Mouse (Mus musculus) liver, embryonic 14.5 days (tissue): ENCODE measurements around the gene Olr1. TPM values are rescaled to one million over a fixed set of nuclear protein-coding genes. Genes with fewer than 3 reads are reported as not detected.

Experiments used
- ATAC-seq: fragments of 200-750 bp; cut with Nextera tagmentation; 2 replicates; pipeline ENCODE4 v1.8.0; 2017; ENCODE audit warnings: moderate number of reproducible peaks, mild to moderate bottlenecking, moderate library complexity; ENCODE audit not compliant: insufficient read depth
- DNase-seq, 3 experiments: peaks; one replicate each; pipeline ENCODE4 v3.0.0-alpha.2; 2012 to 2013; ENCODE audit warnings: low read depth in 3 of 3, low spot score in 3 of 3
- H3K27ac ChIP-seq: fragments of 300-500 bp; sonication (generic); 2 replicates; pipeline ENCODE4 v1.5.1; 2014; ENCODE audit warnings: moderate library complexity, mild to moderate bottlenecking, control low read depth, inconsistent platforms
- H3K27me3 ChIP-seq: fragments of 300-500 bp; sonication (generic); 2 replicates; pipeline ENCODE4 v1.6.1; 2014; ENCODE audit warnings: mild to moderate bottlenecking, low read length, moderate library complexity; ENCODE audit not compliant: control insufficient read depth, insufficient read depth
- H3K36me3 ChIP-seq: fragments of 300-500 bp; sonication (generic); replicated peaks from 2 replicates; pipeline ENCODE4 v1.6.1; 2014; ENCODE audit warnings: low read depth; ENCODE audit not compliant: control insufficient read depth, insufficient read depth
- H3K4me1 ChIP-seq, 2 experiments: fragments of 200-500 bp in 1 of 2; fragments of 300-500 bp in 1 of 2; sonication (generic) in 1 of 2; replicated peaks; 2 replicates each; pipeline ENCODE4 v1.6.1; 2012 to 2014; ENCODE audit warnings: antibody characterized with exemption in 1 of 2, inconsistent platforms in 1 of 2, low read length in 1 of 2; ENCODE audit not compliant: control insufficient read depth in 2 of 2, insufficient read depth in 2 of 2
- H3K4me2 ChIP-seq: fragments of 300-500 bp; sonication (generic); 2 replicates; pipeline ENCODE4 v1.6.1; 2014; ENCODE audit warnings: low read depth, mild to moderate bottlenecking, control low read depth, moderate library complexity
- H3K4me3 ChIP-seq, 2 experiments: fragments of 200-500 bp in 1 of 2; fragments of 300-500 bp in 1 of 2; sonication (generic) in 1 of 2; 2 replicates each; pipeline ENCODE4 v1.5.1; 2012 to 2014; ENCODE audit warnings: low read depth in 2 of 2, low read length in 2 of 2, mild to moderate bottlenecking in 2 of 2, control low read depth in 1 of 2, inconsistent platforms in 1 of 2, moderate library complexity in 1 of 2; ENCODE audit not compliant: insufficient read depth in 1 of 2
- H3K9ac ChIP-seq: fragments of 300-500 bp; sonication (generic); replicated peaks from 2 replicates; pipeline ENCODE4 v1.6.1; 2014; ENCODE audit warnings: mild to moderate bottlenecking, control low read depth, moderate library complexity
- H3K9me3 ChIP-seq: fragments of 300-500 bp; sonication (generic); 2 replicates; pipeline ENCODE4 v1.6.1; 2016; ENCODE audit warnings: low read length, mixed read lengths; ENCODE audit not compliant: control insufficient read depth
- CTCF ChIP-seq: IDR thresholded peaks from 2 replicates; pipeline ENCODE4 v1.5.1; 2016; ENCODE audit warnings: antibody characterized with exemption, low read depth, control low read depth
- EP300 ChIP-seq: IDR thresholded peaks from 2 replicates; pipeline ENCODE4 v1.6.1; 2016; ENCODE audit warnings: antibody characterized with exemption, low read depth
- WGBS: fragments of 180-500 bp; shearing (Covaris S2); extraction: QIAGEN DNeasy Blood & Tissue Kit; methylation state at CpG from one replicate; pipeline ENCODE4 v1.1.7; 2014; ENCODE audit not compliant: insufficient replicate concordance; 5-methylcytosine and 5-hydroxymethylcytosine counted together
- polyA plus RNA-seq, 2 experiments: library from polyadenylated mRNA; depleted of rRNA in 1 of 2; stranded (reverse) in 1 of 2; unstranded in 1 of 2; fragments of >200 nt; fragmentation: Nextera tagmentation in 1 of 2; extraction: Ambion mirVana in 1 of 2; gene quantifications; 2 replicates each; pipeline versions ENCODE4 v1.2.1 to v1.2.3; 2012 to 2014

Olr1 gene
- polyA plus RNA-seq, 2 experiments: 0.81 to 0.83 TPM

DNA sequence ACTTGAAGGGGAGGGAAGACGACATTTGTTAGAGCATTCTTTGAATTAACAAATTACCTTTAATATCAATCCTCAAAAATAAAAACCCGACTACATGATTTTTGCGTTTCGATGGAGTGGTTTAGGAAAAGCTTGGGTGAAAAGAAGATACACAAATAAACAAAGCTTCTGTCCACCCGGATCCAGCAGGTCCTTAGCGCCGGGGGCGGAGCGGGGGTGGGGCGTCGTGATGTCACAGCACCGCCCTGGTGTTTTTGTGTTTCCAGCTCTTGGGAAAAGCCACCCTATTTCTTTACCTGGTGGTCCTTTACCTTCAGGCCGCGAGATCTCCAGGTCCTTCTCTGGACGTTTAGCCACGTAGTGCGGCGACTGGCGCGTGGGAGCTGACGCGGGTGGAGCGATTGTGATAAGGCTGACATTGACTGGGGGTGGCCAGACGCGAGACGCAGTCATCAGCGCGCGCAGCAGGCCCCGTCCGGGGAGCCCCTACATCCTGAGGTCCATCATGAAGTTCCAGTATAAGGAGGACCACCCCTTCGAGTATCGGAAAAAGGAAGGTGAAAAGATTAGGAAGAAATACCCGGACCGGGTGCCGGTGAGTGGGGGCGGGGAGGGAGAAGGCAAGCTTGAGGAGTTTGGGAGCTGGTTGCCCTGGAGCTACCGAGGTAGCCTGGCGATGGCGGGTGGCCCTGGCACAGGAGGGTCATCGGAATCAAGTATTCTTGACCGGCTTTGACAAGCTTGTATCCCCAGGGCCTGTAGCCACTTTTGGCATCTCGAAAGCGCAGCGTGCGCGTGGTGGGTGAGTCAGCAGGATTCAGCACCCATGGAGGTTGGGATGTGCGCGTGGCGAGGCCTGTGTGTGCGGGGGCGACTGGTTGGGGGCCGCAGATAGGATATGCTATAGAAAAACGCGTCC, 26.2 kb upstream of the Olr1 start, which contains the start of gene Gabarapl1:
Gene Gabarapl1, plus strand, starts transcription at position 219 of the 919 bp plus-strand sequence.
- Histone ChIP-seq H3K9ac (peak within 1 kb of the TSS; percentile 91), H3K9me3 (no peaks in the 10 kb centered on the region), H3K4me3 (peak within 1 kb of the TSS; percentile 66 to 89), H3K4me2 (peak within 1 kb of the TSS; percentile 80), H3K27ac (peak within 1 kb of the TSS; percentile 56), H3K4me1 (peaks cover 9 to 21% of the 10 kb centered on the region in 2 experiments), H3K27me3 (no peaks in the 10 kb centered on the region), H3K36me3 (peaks cover 3% of the 10 kb centered on the region)
- ATAC-seq: peak; percentile 84
- WGBS: under 1% methylated on average over 55 of the region's 55 CpGs
- peak; percentile 54 to 70 (median 57) for DNase-seq
- TF ChIP-seq EP300: no peak
- no peak for TF ChIP-seq CTCF

DNA sequence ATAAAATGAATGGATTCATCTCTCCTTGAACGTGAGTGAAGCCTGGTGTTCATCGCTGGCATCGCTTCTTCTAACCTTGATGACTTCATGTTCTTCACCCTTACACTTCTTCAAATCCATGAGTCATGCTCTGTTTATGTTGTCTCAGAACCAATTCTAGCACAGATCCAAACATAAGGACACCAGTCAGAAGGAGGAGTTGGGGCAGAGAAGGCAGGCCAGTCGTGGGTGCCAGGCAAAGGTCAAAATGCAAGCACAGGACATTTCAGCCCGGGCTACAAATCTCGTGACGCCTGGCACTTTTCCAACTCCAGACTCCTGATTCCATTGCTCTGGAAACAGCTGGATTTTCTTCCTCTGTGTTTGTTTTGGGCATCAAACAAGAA, 25.6 kb upstream of the Olr1 start:
- H3K27me3 ChIP-seq: no peaks in the 10 kb centered on the region
- no peak for TF ChIP-seq CTCF
- peak overlapping the region; percentile 80 for H3K4me2 ChIP-seq
- WGBS: 36% methylated on average over 7 of the region's 7 CpGs
- no peaks in the 10 kb centered on the region; the same call in 1 of the 2 replicates for H3K36me3 ChIP-seq
- H3K9me3 ChIP-seq: no peaks in the 10 kb centered on the region
- peaks cover 9 to 21% of the 10 kb centered on the region in 2 experiments for H3K4me1 ChIP-seq
- peak overlapping the region; percentile 37 to 89 for H3K4me3 ChIP-seq
- H3K27ac ChIP-seq: peak overlapping the region; percentile 56
- H3K9ac ChIP-seq: peak overlapping the region; percentile 91
- ATAC-seq: peak; percentile 38
- DNase-seq: peak in 2 of 3 experiments; percentile 20 to 37

DNA sequence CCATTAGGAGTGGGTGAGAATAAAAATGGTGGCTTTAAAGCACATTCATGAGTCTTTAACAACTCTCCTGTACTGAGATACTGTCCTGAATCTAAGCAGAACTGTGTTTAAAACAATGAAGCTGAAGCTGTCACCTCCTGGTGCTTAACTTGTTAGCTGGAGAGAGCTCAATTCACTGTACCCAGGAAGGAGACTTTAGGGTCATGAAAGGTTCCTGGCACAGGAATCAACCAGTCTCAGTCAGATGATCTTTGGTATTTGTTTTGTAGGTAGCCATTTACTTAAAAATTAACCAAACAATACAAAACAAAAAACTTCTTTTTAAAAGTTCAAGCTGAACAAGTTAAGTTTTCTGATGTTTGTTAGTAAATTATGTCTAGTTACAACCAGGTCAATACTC, 23.3 kb upstream of the Olr1 start:
- no peak overlapping the region for H3K4me2 ChIP-seq
- no peak overlapping the region for H3K27ac ChIP-seq
- TF ChIP-seq CTCF: no peak
- TF ChIP-seq EP300: no peak
- H3K9me3 ChIP-seq: no peaks in the 10 kb centered on the region
- H3K9ac ChIP-seq: no peak overlapping the region
- DNase-seq (no peak), ATAC-seq (no peak)
- no peaks in the 10 kb centered on the region for H3K36me3 ChIP-seq
- H3K4me3 ChIP-seq: no peak overlapping the region
- no peaks in the 10 kb centered on the region for H3K27me3 ChIP-seq
- H3K4me1 ChIP-seq: peaks cover 9 to 19% of the 10 kb centered on the region in 2 experiments

DNA sequence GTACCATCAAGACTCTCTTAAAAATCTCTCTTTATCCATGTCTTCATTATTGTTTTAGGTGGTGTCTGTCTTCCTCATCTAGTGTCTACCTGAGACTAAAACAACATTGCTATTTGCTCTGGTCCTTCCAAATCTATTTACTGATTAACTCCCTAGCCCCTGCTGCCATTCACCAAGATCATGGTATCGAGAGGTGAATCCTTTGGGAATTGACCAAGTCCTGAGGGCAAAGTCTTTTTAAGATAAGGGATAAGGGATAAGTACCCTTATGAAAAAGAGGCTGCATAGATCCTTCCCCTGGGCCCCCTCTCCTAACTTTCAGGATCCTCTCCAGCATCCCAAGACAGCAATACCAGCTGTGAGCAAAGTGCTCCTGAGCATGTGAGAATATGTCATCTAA, 22.6 kb upstream of the Olr1 start:
- no peak overlapping the region for H3K4me2 ChIP-seq
- H3K27me3 ChIP-seq: no peaks in the 10 kb centered on the region
- H3K9ac ChIP-seq: no peak overlapping the region
- 70% methylated on average over 1 of the region's 1 CpGs for WGBS
- ATAC-seq: no peak
- no peaks in the 10 kb centered on the region for H3K9me3 ChIP-seq
- no peak overlapping the region for H3K4me3 ChIP-seq
- peaks cover 6 to 12% of the 10 kb centered on the region in 2 experiments for H3K4me1 ChIP-seq
- no peaks in the 10 kb centered on the region for H3K36me3 ChIP-seq
- no peak overlapping the region for H3K27ac ChIP-seq
- no peak for TF ChIP-seq EP300
- TF ChIP-seq CTCF: no peak
- no peak for DNase-seq

DNA sequence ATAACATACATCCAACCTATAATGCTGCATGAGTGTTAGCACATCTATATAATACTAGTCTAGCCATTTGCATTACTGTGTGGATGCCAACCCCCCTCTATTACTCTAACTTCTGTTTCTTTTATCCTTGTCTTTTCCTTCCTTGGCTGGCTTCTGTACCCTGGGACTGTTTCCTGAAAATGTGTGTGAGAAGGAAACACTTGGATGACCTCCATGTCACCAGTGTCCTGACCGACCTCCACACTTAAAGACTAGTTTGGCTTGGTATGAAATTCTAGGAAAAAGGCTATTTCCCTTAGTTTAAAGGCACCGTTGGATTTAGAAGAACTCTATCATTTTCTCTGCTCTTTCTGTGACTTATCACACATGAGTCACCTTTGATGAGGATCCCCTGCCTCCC, 20.5 kb upstream of the Olr1 start:
- Histone ChIP-seq H3K4me1 (peaks cover 0 to 3% of the 10 kb centered on the region in 2 experiments; a peak in 2 of 4 replicates), H3K36me3 (no peaks in the 10 kb centered on the region), H3K4me3 (no peak overlapping the region), H3K4me2 (no peak overlapping the region), H3K27me3 (no peaks in the 10 kb centered on the region), H3K27ac (no peak overlapping the region), H3K9ac (no peak overlapping the region), H3K9me3 (no peaks in the 10 kb centered on the region)
- no peak for DNase-seq
- no peak for TF ChIP-seq CTCF
- TF ChIP-seq EP300: no peak
- WGBS: 63% methylated on average over 2 of the region's 2 CpGs
- ATAC-seq: no peak
